Mouse (Mus musculus): ENCODE measurements at regions not wholly inside any gene's neighbourhood (a gene's known extent, or its start where the extent isn't known, plus 50 kb on each side); places are given as distances from the start of the nearest gene placed in this dataset.

- no peaks in the 10 kb centered on the region for H3K27me3 ChIP-seq (ENCODE audit: control insufficient read depth, insufficient read depth, low read length)
- no peak overlapping the region for H3K4me3 ChIP-seq (ENCODE audit: control insufficient read depth, low read depth, low read length)
- TF ChIP-seq CTCF (IDR thresholded peaks at IDR 0.05; ENCODE audit: control insufficient read depth, insufficient read depth, insufficient replicate concordance, low read depth, low read length) (peak; percentile 39; the same call in 1 of the 2 replicates), POLR2A (IDR thresholded peaks at IDR 0.05; ENCODE audit: control insufficient read depth, low read depth, low read length) (no peak)
- no peak overlapping the region for H3K27ac ChIP-seq (ENCODE audit: control insufficient read depth, insufficient read depth, low read depth, low read length)
- no peaks in the 10 kb centered on the region for H3K4me1 ChIP-seq (ENCODE audit: control insufficient read depth, insufficient read depth, low read length)
- no peaks in the 10 kb centered on the region for H3K36me3 ChIP-seq (ENCODE audit: control insufficient read depth, insufficient read depth, low read length)
These were observed 68.1 kb downstream of the Pja1 start for GRCm38 (mm10) chrX:99402841-99403520.

DNA sequence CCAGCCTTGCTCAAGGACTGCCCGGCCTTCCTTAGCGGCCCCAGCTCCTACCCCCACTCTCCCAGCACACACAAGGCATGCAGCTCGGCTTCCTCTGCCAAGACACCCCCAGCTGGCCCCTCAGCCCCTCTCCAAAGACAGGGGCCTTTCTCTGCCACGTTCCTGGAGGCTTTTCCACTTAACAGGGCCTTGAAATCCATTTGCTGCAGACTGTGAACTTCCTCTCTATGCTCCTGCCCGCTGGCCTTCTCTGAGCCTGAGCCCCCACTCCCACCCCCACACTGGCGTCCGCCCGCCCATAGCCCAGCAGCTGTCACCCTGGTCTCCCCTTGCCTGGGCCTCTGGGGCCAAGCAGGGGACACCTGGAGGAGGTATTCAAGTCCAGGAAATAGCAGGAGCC lies 73.7 kb downstream of the Pja1 start:
- no peak for TF ChIP-seq CTCF (IDR thresholded peaks at IDR 0.05; ENCODE audit: control insufficient read depth, insufficient read depth, insufficient replicate concordance, low read depth, low read length)
- TF ChIP-seq POLR2A (IDR thresholded peaks at IDR 0.05; ENCODE audit: control insufficient read depth, low read depth, low read length): no peak
- no peaks in the 10 kb centered on the region for H3K36me3 ChIP-seq (ENCODE audit: control insufficient read depth, insufficient read depth, low read length)
- H3K4me1 ChIP-seq (ENCODE audit: control insufficient read depth, insufficient read depth, low read length): no peaks in the 10 kb centered on the region
- H3K27ac ChIP-seq (ENCODE audit: control insufficient read depth, insufficient read depth, low read depth, low read length): no peak overlapping the region
- no peaks in the 10 kb centered on the region for H3K27me3 ChIP-seq (ENCODE audit: control insufficient read depth, insufficient read depth, low read length)
- H3K4me3 ChIP-seq (ENCODE audit: control insufficient read depth, low read depth, low read length): no peak overlapping the region

GRCm38 (mm10) chrX:99396180-99396579 lies 74.9 kb downstream of the Pja1 start:
- Histone ChIP-seq H3K27ac (ENCODE audit: control insufficient read depth, insufficient read depth, low read depth, low read length) (no peak overlapping the region), H3K4me3 (ENCODE audit: control insufficient read depth, low read depth, low read length) (no peak overlapping the region), H3K36me3 (ENCODE audit: control insufficient read depth, insufficient read depth, low read length) (no peaks in the 10 kb centered on the region), H3K27me3 (ENCODE audit: control insufficient read depth, insufficient read depth, low read length) (no peaks in the 10 kb centered on the region), H3K4me1 (ENCODE audit: control insufficient read depth, insufficient read depth, low read length) (no peaks in the 10 kb centered on the region)
- TF ChIP-seq CTCF (IDR thresholded peaks at IDR 0.05; ENCODE audit: control insufficient read depth, insufficient read depth, insufficient replicate concordance, low read depth, low read length): no peak
- no peak for TF ChIP-seq POLR2A (IDR thresholded peaks at IDR 0.05; ENCODE audit: control insufficient read depth, low read depth, low read length)

DNA sequence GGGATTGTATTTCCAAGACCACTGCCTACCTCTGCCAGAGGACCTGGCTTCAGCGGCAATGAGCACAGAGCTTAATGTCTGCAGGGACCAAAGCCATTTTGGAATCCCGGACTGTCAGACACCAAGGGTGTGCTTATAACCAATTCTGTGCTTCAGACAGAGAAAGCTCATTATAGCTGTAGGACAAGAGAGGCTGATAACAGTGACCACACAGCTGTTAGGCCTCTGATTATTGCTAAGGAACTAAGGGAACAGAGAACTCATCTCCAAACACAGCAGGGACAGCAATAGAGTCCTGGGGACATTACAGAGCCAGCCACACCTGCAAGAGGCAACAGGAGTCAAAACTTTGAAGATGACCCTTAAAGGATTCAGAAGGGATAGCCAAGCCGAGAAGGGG lies 76.0 kb downstream of the Pja1 start:
- TF ChIP-seq POLR2A (IDR thresholded peaks at IDR 0.05; ENCODE audit: control insufficient read depth, low read depth, low read length) (no peak), CTCF (IDR thresholded peaks at IDR 0.05; ENCODE audit: control insufficient read depth, insufficient read depth, insufficient replicate concordance, low read depth, low read length) (no peak)
- Histone ChIP-seq H3K27ac (ENCODE audit: control insufficient read depth, insufficient read depth, low read depth, low read length) (no peak overlapping the region), H3K36me3 (ENCODE audit: control insufficient read depth, insufficient read depth, low read length) (no peaks in the 10 kb centered on the region), H3K27me3 (ENCODE audit: control insufficient read depth, insufficient read depth, low read length) (no peaks in the 10 kb centered on the region), H3K4me3 (ENCODE audit: control insufficient read depth, low read depth, low read length) (no peak overlapping the region), H3K4me1 (ENCODE audit: control insufficient read depth, insufficient read depth, low read length) (no peaks in the 10 kb centered on the region)

DNA sequence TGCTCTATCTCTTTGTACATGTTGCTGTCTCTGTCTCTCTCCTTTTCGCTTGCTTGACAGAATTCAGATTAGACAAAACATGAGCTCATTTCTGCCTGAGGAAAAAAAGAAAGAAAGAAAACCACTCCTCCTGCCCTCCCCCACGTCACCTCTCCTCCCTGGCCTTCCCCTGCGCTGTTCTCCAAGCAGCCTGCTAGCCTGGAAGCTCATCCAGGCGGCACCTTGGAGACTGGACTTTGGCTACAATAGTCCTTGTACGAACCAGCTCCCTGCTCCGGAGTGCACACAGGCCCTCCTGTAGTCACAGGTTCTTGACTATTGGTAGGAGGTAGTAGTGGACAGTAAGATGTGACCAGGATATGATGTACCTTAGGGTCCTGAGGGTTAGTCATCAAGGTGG lies 79.4 kb downstream of the Pja1 start:
- Histone ChIP-seq H3K27me3 (ENCODE audit: control insufficient read depth, insufficient read depth, low read length) (no peaks in the 10 kb centered on the region), H3K4me1 (ENCODE audit: control insufficient read depth, insufficient read depth, low read length) (no peaks in the 10 kb centered on the region), H3K4me3 (ENCODE audit: control insufficient read depth, low read depth, low read length) (no peak overlapping the region), H3K27ac (ENCODE audit: control insufficient read depth, insufficient read depth, low read depth, low read length) (no peak overlapping the region), H3K36me3 (ENCODE audit: control insufficient read depth, insufficient read depth, low read length) (no peaks in the 10 kb centered on the region)
- TF ChIP-seq POLR2A (IDR thresholded peaks at IDR 0.05; ENCODE audit: control insufficient read depth, low read depth, low read length): no peak
- TF ChIP-seq CTCF (IDR thresholded peaks at IDR 0.05; ENCODE audit: control insufficient read depth, insufficient read depth, insufficient replicate concordance, low read depth, low read length): no peak

GRCm38 (mm10) chrX:99390462-99390838 lies 80.6 kb downstream of the Pja1 start:
- H3K36me3 ChIP-seq (ENCODE audit: control insufficient read depth, insufficient read depth, low read length): no peaks in the 10 kb centered on the region
- H3K27me3 ChIP-seq (ENCODE audit: control insufficient read depth, insufficient read depth, low read length): no peaks in the 10 kb centered on the region
- H3K4me1 ChIP-seq (ENCODE audit: control insufficient read depth, insufficient read depth, low read length): no peaks in the 10 kb centered on the region
- no peak overlapping the region for H3K27ac ChIP-seq (ENCODE audit: control insufficient read depth, insufficient read depth, low read depth, low read length)
- TF ChIP-seq CTCF (IDR thresholded peaks at IDR 0.05; ENCODE audit: control insufficient read depth, insufficient read depth, insufficient replicate concordance, low read depth, low read length): no peak
- H3K4me3 ChIP-seq (ENCODE audit: control insufficient read depth, low read depth, low read length): no peak overlapping the region

GRCm38 (mm10) chrX:99389778-99390461 lies 81.2 kb downstream of the Pja1 start:
- Histone ChIP-seq H3K27me3 (ENCODE audit: control insufficient read depth, insufficient read depth, low read length) (no peaks in the 10 kb centered on the region), H3K36me3 (ENCODE audit: control insufficient read depth, insufficient read depth, low read length) (no peaks in the 10 kb centered on the region), H3K27ac (ENCODE audit: control insufficient read depth, insufficient read depth, low read depth, low read length) (no peak overlapping the region), H3K4me3 (ENCODE audit: control insufficient read depth, low read depth, low read length) (no peak overlapping the region), H3K4me1 (ENCODE audit: control insufficient read depth, insufficient read depth, low read length) (no peaks in the 10 kb centered on the region)
- TF ChIP-seq POLR2A (IDR thresholded peaks at IDR 0.05; ENCODE audit: control insufficient read depth, low read depth, low read length) (no peak), CTCF (IDR thresholded peaks at IDR 0.05; ENCODE audit: control insufficient read depth, insufficient read depth, insufficient replicate concordance, low read depth, low read length) (no peak)
